Mouse (Mus musculus): ENCODE data around the gene Actrt1. TPM values are rescaled to one million over a fixed set of nuclear protein-coding genes. Genes with fewer than 3 reads are reported as not detected.

Gene Actrt1
- polyA plus RNA-seq (2015; fragmentation: Nextera tagmentation; extraction: Ambion mirVana) = not detected in 2 replicates

DNA sequence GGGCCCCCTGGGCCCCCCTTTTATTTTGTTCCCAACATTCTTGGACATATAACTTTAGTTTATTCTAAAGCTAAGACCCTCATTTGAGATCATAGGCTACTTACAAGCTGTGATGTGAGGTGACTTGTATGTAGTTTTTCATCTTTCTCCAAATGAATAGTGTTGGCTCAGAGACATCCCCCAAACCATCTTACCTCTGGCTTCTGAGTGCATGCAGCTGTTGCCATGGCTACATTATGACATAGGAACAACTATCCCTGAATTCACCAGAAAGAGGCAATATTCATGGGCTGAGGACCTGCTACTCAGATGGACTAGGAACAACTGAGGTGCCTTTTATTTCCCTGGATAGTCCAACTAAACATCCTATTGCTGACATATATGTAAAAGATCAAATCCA lies at the start of gene Actrt1:
TSS of gene Actrt1 (plus strand) at position 301 of the 400 bp plus-strand sequence.
- Histone ChIP-seq H3K9me3 (no peaks in the 10 kb centered on the region), H3K36me3 (no peaks in the 10 kb centered on the region), H3K27me3 (no peaks in the 10 kb centered on the region), H3K9ac (no peak within 1 kb of the TSS), H3K4me3 (no peak within 1 kb of the TSS), H3K4me2 (replicated peaks) (no peak within 1 kb of the TSS), H3K4me1 (no peaks in the 10 kb centered on the region), H3K27ac (no peak within 1 kb of the TSS)
- no peak for ATAC-seq (ENCODE audit: low FRiP score, low read depth)

DNA sequence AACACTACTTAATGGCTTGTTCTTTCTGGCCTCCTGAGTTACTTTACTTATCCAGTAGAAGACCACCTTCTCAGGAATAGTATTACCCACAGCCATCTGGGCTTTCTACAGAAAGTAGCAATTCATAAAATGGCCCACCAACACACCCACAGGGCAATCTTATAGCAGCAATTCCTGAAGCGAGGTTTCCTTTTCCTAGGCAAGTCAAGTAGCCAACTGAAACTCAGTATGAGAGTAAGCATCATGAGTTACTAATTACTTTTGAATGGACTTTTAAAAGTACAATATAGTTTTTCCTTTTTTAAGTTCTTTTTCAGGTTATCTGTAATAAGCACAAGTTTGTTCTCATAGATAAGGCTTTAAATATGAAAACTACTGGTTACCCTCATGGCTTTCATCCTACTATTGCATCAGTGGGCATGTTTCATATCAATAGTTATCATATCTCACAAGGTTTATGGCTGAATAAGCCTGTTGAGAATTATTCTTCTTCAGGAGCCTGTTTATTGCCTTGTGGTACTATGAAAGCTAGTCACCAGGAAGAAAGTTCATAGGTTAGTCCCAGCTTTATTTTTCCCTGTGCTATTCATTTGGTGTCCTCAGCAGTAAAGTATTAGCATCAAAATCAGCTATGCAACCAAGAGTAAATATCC lies 2.8 kb downstream of the Actrt1 start:
- Histone ChIP-seq H3K4me3 (no peak overlapping the region), H3K9me3 (no peaks in the 10 kb centered on the region), H3K36me3 (no peaks in the 10 kb centered on the region), H3K4me2 (replicated peaks) (no peak overlapping the region), H3K9ac (no peak overlapping the region), H3K27me3 (no peaks in the 10 kb centered on the region), H3K27ac (no peak overlapping the region), H3K4me1 (no peaks in the 10 kb centered on the region)
- ATAC-seq (ENCODE audit: low FRiP score, low read depth) = no peak
- WGBS = 59% methylated on average over 1 of the region's 1 CpGs
